Comparison of ENCODE assay signal across 8 mouse cellular contexts in the genomic region with DNA sequence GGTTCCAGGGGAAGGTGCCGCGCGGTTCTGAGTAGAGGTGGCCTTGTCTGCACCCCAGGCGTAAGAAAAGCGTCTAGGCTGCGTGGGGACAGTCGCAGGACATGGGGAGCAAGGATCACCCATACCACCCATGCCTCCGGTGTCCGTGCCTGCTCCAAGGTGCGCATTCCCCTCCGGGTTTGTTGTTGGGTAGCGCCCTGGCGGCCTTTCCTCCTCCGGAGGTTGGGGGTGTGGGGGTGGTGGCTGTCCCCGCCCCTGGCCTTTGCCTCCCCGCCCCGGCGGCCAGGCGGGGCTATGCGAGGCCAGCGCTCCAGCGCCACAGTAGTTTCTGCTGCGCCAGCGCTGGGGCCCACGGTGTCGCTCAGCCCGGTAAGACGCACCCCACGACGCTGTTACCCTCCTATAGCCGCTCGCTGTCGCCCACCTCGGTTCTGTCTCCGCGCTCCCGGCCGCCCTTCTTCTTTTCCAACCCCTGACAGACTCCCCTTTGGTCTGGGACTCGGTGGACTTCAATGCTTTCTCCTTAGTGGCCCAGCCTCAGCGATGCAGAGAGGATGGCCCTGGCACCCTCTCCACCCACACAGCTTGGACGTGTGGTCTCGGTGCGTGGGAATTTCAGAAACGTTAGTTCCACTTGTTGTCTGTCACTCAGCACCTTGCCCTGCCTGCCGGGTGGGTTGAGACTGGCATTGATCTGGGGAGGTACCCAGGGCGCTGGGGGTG. TPM values are rescaled to one million over a fixed set of nuclear protein-coding genes. Genes with fewer than 3 reads are reported as not detected.
DNase-seq lines count a peak whose midpoint lies in the region; ATAC-seq and TF ChIP-seq lines count a peak whose summit lies in the region.

A gene (plus strand): TSS at position 167 of the 723 bp plus-strand sequence.

- H3K4me1 ChIP-seq in cerebellum, adult 2 months (ENCODE audit: control insufficient read depth, insufficient read depth, low read length) = no peaks in the 10 kb centered on the region

- ATAC-seq in hematopoietic stem cell, adult 5-6 weeks (replicated peaks in 1 of 2; ENCODE audit: insufficient read depth in 1 of 2, low FRiP score in 2 of 2, low TSS enrichment in 1 of 2, low read depth in 1 of 2, poor library complexity in 2 of 2, severe bottlenecking in 2 of 2) = peak; percentile 94 to 95

- no peaks in the 10 kb centered on the region; the same call in 1 of the 2 replicates for H3K27me3 ChIP-seq in cerebellum, adult 2 months (ENCODE audit: control insufficient read depth, insufficient read depth, low read length)

- WGBS in cerebellum, adult 2 months = 2% methylated on average over 46 of the region's 46 CpGs

- peak within 1 kb of the TSS; percentile 55 for H3K4me3 ChIP-seq in cerebellum, adult 2 months (replicated peaks; ENCODE audit: insufficient read depth, low read depth, low read length)

- H3K27ac ChIP-seq in cerebellum, adult 2 months (ENCODE audit: insufficient read depth, low read length) = no peak within 1 kb of the TSS

- DNase-seq in MN1 (ENCODE audit: low spot score) = peak; percentile 62
- peak; percentile 48 to 53 for DNase-seq in cerebellum, adult 2 months
- DNase-seq in forelimb bud, embryonic 11.5 days (ENCODE audit: low read depth, low spot score) = peak; percentile 23
- DNase-seq in layer of hippocampus, postnatal 10 days (ENCODE audit: low spot score in 2 of 2) = peak; percentile 26 to 45
- peak; percentile 78 for DNase-seq in lung, postnatal 25 days (ENCODE audit: low spot score)
- DNase-seq in ovary, postnatal 36 days (ENCODE audit: low spot score) = peak; percentile 80
- DNase-seq in thymus, postnatal 36 days = peak; percentile 65 to 74

- TF ChIP-seq CTCF in cerebellum, adult 2 months (IDR thresholded peaks at IDR 0.05; ENCODE audit: borderline replicate concordance, insufficient read depth, low read depth, low read length) = no peak

- 0 out of 2 replicates have a peak, but pooled peaks have one; percentile 18 for TF ChIP-seq POLR2A in cerebellum, adult 2 months (IDR thresholded peaks at IDR 0.05; ENCODE audit: borderline replicate concordance, insufficient read depth, low read length)

RNA-seq across cellular contexts. Expression of the gene that starts here (rescaled TPM):
- polyA plus RNA-seq in cerebellum, adult 2 months (2012; rRNA removed) = 7.3 and 8.4 TPM in 2 replicates
- 33.5 and 50.2 TPM in 2 replicates for total RNA-seq in hematopoietic stem cell, adult 5-6 weeks (2017)
- total RNA-seq in layer of hippocampus, postnatal 10 days (2021) = 1 to 10 TPM; 3.4 to 6.9 TPM

Comparison
In these comparisons a context has a peak if more than half of its experiments do, and no peak if none do; other contexts are left out.
1. DNase-seq: peak in every context shown above with its lines; median percentile 80 in ovary, postnatal 36 days; 78 in lung, postnatal 25 days; 70 in thymus, postnatal 36 days; 62 in MN1; 50 in cerebellum, adult 2 months; 36 in layer of hippocampus, postnatal 10 days; 23 in forelimb bud, embryonic 11.5 days.